Mouse (Mus musculus) heart, postnatal 10 days (tissue): ENCODE measurements at regions not wholly inside any gene's neighbourhood (a gene's known extent, or its start where the extent isn't known, plus 50 kb on each side); places are given as distances from the start of the nearest gene placed in this dataset.
A peak's percentile ranks its signal among the peaks of the same experiment; 100 is the strongest.

ENCODE experiments used
- DNase-seq, 2 experiments: peaks; one replicate each; pipeline ENCODE4 v3.0.0; 2021
- intact Hi-C: fragments of 180-260 bp; cut with DNase I; formaldehyde crosslinking; loops from one replicate; pipeline ENCODE4 v1.15.1; 2025

DNA sequence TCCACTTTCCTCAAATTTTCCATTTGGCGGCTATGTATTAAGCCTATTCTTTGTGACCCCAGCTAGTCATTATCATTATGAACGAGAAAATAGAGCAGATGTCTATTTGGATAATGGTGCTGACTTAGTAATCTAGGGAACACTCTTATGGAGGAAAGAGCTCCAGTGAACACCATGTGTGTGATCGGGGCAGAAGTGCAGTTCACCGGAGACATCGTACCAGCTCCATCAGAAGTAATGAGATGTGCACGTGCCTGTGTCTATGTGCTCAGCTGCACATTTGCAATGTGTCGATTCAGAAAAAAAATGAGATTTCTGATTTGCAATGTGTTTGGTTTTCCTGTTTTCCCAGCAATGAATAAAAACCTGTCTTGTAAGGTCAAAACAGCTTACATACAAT is 206.6 kb downstream of the Mreg start:
- intact Hi-C loops, result no loop called here
- DNase-seq, result no peak

DNA sequence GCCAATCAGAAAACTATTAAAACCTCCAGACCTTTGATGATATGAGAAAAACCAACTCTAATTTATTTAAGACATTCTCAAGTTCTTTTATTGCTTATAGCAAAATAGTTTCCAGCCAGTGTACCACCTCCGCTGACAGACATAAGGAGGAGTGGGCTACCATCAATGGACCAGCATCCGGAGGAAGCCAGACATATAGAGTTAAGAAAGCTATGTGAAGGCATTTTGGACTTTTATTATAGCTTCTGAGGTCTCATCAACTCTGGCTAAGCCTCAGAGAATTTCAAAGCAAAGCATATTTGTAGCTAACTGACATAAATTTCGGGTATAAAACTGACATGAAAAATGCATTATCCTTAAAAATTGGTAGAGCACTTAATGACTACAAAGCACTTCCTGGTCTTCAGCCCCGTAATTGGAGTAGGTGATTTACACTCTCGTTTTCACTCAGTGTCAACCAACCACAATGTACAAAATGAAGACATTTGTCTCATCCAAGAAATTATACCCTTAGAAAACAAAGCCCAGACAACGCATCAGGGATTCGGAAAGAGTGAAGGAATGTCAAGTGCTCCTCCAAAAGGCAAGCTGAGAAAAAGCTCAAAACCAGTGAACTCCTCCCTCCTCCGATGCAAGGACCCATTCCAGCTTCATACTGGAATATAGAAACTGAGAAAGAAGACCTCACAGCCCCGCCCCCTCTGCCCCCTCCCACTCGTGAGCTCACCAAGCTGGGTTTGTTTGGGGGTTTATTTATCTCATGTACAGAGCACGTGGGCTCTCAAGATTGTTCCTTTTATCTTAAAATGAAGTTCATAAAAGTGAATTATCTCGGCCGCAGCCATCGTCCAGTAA is 208.5 kb downstream of the Mreg start:
- DNase-seq, result no peak
- intact Hi-C loops, result no loop called here

DNA sequence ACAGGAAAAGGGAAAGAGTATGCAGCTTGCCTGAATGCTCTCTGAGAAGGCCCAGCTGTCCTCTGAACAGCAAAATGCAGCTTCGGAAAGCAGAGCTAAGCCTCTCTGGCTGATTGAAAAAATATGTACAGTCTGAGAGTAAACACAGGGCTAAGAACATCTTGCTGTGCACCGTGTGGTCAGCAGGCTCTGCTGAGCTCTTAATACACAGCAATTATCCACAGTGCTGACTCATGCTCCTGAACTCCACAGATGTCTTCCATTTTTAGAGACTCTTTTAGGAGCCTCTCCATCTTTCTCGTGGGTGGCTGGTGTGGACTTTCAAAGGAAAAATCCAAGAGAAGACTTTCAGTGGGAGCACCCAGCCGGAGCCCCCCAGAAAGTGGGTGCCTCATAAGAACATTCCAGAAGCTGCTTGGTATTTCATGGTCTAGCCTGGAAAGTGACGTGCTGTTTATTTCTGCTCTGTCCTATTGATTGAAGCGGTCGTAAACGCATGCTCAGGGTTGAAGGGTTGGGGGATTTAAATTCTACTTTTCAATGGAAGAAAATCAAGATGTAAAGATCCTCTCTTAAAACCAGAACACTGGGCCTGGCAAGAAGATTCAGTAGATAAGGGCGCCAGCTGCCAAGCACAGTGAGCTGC is 209.5 kb downstream of the Mreg start:
- DNase-seq, result peak; percentile 27 to 35
- intact Hi-C loops, result no loop called here

DNA sequence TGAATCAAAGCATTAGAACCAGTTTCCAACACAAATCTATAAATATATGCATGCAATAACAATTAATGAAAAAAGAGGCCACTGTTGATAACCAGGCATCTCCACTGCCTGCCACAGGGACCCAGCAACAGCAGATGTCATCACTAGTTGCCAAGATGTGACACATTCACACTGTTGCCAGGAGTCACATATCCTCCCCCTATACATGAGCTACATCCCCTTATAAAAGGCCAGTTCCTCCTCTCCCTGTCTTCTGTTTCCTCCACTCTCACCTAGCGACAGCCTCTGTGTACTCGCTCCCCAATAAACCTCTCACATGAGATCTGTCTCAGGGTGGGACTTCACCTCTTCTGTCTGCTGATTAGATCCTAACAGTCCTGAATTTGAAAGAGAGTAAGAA is 211.4 kb downstream of the Mreg start:
- no peak for DNase-seq
- intact Hi-C loops, result no loop called here

DNA sequence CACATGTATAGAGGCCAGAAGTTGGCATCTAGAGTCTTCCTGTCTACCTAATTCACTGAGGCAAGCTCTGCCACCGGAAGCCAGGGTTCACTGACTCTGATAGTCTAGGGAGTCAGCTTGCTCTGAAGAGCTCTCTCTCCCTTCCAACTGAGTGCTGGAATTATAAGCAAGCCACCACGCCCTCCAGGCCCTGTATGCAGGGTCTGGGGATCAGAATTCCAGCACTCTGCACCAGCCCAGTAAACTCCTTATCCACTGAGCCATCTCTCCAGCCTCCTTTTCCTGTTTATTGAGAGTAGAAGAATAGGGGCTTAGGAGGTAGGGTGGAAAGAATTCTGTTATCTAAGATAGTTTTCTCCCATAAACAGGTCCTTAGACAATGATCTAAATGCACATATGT is 215.3 kb downstream of the Mreg start:
- intact Hi-C loops, result no loop called here
- DNase-seq, result no peak

DNA sequence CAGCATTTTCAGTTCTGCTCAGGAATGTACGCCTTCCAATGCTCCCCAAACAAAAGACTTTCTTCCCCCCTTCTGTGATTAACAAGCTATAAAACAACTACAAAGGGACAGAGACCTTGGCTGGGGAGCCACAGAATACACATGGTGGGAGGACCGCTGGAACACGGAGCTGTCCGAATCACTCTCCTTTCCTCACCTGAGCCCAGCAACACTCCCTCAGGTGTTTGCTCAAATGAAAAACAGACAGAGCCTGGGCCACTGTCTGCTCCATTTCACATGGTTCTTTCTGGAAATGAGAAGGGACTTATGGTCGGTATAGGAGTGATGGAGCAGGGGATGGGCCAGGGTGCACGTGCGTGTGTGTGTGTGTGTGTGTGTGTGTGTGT is 215.9 kb downstream of the Mreg start:
- intact Hi-C loops, result no loop called here
- DNase-seq, result no peak

DNA sequence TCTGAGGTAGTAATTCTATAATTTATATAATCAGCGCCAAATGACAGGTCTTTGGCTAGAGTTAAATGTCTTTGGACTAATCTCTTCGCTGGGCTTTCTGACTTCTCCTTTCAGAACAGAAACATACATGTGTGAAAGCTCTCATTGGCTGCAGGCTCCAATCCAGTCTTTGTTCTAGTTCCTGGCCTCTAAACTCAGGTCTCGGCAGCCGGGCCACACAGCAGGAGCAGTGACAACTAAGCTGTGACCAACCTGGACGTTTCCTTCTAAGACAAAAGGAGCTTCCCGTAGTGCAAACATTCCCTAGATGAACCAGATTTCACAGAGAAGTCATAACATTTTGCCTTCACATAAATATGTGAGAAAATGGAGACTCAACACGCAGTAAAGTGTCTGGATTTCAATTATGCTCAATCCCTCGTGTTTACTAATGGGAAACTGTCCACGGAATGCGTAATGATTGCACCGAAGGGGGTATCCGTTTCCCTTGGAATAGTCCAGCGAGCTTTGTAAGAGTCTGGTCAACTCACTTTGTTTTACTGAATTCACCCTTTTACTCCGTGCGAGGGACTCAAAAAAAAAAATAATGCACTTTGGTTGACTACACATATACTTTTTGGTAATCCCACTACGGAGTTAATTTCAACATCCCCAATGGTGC is 216.4 kb downstream of the Mreg start:
- intact Hi-C loops, result no loop called here
- no peak for DNase-seq

DNA sequence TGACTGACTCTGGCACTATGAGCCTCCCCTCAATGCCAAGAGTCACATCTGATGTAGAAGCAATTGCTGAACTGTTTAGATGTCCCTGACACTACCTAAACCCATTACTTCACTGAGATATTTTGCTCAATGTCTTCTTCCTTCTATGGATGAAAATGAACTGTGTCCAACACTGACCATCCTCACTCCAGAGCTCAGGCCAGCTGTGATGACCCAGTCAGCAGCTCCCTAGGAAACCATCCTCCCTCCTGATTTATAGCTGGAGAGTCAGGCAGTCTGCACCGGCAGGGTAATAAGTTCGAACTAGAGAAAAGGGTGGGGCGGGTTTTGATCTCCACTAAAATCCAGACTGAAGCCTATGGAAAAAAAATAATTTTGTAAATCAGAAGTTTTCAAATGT is 221.2 kb downstream of the Mreg start:
- intact Hi-C loops, result no loop called here
- no peak for DNase-seq

DNA sequence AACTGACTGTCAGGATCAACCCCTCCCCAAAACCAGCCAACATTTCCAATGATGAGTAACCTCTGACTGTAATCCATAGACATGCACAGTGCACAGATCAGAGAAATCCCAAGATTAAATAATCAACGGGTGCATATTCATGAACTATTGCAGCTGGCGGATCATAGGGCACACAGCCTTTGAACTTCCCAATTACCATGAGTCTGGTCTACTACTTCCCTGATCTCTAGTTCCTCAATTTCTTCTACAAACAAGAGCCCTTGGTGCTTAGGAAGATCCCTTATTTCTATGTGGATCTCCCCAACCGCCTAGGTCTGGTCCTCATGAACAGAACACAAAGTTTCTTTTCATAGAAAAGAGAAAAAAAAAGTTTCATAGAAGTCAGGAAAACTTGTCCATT is 224.0 kb downstream of the Mreg start:
- intact Hi-C loops, result no loop called here
- no peak for DNase-seq

DNA sequence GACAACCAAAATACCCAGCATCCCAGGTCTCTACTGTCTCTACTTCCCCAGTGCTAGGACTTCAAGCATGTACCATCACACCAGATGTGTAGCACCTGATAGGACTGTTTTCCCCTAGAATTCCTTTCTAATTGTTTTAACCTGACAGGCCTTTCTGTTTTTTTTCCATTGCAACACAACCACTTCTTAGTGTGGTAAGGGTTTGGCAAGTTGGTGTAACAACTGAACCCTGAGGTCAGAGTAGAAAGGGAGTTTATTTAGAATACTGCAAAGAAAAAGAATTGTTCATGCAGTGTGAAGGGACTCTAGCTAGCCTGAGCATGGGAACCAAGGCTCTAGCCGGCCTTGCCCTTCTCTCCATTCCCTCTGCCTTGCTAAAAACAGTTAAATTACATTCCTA is 226.1 kb downstream of the Mreg start:
- intact Hi-C loops, result no loop called here
- no peak for DNase-seq

DNA sequence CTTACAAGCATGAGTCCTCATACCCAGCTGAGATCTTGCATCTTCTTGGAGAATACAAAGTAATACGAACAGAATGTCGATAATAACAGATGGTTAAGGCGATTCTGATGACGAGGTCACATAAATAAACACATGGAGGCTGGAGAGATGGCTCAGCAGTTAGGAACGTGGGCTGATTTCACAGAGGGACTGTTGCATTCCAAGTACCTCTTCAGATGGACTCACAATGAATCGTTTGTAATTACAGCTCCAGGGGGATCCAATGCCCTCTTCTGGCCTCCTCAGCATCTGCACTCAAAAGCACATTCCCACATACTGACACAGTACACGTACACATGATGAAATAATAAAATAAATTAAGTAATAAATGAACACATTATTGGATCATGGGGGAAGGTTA is 228.3 kb downstream of the Mreg start:
- DNase-seq, result no peak
- intact Hi-C loops, result no loop called here

DNA sequence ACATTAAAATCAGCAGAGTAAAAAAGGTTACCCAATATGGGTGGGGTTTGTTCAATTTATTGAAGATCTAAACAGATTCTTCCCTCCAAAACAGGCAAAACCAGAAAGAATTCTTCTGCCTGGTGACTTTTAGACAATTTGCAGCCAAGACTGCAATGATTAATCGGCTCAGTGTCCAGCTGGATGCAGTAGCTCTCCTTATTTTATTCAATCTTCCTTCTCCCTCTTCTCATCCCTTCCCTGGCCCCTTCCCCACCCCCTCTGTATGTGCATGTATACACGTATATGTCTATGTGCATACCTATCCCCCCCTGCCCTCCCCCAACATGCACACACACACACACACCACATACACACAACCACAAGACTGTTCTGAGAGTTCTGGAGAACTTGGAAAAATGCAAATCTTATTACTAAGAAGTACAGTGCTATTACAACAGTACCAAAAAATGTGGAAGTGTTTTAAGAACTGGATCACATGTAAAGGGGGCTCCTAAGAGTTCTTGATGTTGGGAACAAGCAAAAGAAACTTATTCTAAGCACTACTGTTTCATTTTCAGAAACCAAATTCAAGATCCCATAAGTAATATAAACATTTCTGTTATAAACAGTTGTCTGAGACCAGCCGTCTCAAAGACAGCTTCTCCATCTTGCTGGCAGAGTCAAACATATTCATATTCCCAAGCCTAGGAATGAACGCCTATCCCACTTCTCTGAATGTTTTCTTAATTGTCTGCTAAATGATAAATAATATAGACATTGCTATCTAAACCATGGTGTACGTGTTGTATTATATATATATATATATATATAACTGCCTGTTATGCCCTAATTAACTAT is 229.5 kb downstream of the Mreg start:
- no peak for DNase-seq
- intact Hi-C loops, result no loop called here

DNA sequence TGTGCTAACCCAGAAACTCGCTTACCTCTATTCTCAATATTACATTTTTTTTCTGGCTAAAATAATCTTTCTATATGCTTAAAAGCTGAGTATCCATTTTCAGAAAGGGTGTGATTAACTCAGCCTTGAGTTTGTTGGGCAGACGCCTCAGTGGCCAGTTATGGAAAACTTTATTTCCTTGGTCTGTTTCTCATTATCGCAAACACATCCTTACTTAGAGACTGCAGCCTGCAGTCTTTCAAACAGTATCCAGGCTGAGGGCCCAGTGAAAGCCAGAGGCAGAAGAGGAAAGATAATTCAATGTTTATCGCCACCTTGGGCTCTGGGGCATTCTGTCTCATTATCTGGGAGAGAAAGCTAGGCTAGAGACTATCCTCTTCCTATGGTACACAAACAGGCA is 231.5 kb downstream of the Mreg start:
- intact Hi-C loops, result no loop called here

DNA sequence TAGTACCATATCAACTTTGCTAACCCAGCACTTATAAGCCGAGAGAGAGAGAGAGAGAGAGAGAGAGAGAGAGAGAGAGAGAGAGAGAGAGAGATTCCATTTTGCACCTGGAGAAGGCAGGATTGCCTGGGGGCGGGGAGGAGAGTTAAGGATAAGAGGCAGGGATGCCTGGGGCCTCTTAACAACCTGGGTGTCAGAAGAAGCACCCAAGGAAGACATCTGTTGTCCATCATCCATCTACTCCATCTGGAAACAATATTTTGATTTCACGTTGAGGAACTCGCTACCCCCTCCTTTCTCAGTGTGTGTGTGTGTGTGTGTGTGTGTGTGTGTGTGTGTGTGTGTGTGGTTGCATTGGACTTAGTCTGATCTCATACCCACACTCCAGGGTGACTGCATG is 232.8 kb downstream of the Mreg start:
- intact Hi-C loops, result no loop called here
- DNase-seq, result no peak

More for the DNA sequence above, 231.5 kb downstream of the Mreg start:
- DNase-seq, result no peak

DNA sequence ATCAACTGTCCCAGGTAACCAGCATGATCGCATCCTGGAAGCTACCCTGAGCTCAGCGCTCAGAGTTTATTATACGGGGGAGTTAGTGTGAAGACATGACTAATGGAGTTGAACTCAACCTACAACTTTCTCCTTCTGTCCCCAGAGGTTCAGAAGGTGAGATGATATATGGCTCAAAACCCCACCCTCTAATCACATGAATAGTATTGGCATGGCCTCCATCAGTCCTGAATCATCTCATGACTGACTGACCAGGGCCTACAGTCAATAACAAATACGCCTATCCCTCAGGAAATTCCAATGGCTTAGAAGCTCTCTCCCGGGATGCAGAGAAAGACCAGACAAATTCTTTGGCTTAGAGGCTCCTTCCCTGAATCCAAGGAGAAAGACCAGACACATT is 234.7 kb downstream of the Mreg start:
- DNase-seq, result no peak
- intact Hi-C loops, result no loop called here

DNA sequence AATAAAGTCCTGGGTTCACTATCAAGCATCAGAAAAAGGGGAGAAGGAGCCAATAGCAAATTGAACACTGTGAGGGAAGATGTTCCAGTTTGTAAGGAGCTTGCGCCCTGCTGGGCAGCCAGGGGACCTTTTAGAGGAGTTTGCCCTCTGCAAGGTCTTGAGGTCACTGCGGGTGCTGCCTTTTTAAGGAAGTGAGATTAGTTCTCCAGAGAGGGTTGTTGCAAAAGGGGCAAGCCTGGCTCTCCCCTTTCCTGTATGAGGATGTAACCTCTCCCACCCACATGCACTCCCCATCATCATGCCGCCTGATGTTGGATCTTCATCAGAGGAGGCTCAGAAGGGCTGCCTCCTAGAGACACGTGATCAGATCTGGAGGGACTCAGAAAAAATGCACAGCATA is 237.4 kb downstream of the Mreg start:
- DNase-seq, result no peak
- intact Hi-C loops, result no loop called here

DNA sequence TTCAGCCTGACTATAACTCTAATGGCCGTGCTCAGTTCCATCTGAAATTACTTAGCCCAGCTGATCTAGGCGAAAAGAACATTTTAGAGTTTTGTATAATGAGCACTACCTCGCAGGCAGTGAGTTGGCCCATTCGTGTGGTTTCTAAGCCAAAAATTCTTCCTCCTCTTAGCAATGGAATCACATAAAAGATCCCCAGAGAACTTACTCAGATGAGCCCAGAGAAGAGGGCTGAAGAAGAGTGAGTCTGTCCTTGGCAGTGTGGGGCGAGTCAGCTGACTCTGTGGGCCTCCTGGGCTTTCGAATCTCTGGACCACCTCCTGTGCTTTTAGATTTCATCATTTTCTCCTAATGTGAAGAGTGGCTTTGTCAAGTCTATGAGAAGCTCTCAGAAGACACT is 240.2 kb downstream of the Mreg start:
- intact Hi-C loops, result no loop called here

DNA sequence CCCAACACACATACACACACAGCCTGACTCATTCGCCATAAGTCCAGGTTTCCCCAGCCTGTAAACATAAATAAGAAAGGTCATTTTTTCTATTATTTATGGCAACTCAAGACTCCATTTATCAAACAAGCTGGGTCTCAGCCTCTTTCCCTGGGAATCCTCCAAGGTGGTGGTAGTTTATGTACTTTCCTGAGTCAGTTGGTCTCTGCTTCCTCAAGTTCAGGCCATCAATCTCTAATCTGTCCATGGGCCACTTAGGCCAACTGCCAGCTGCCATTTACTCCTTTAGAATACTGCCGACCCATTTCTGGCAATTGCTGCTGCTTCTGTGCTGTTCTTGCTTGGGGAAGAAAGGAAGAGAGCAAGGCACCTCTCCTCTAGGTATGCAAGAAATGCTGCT is 241.3 kb downstream of the Mreg start:
- DNase-seq, result no peak
- intact Hi-C loops, result no loop called here

More for the DNA sequence above, 240.2 kb downstream of the Mreg start:
- DNase-seq, result peak; percentile 57 to 60

DNA sequence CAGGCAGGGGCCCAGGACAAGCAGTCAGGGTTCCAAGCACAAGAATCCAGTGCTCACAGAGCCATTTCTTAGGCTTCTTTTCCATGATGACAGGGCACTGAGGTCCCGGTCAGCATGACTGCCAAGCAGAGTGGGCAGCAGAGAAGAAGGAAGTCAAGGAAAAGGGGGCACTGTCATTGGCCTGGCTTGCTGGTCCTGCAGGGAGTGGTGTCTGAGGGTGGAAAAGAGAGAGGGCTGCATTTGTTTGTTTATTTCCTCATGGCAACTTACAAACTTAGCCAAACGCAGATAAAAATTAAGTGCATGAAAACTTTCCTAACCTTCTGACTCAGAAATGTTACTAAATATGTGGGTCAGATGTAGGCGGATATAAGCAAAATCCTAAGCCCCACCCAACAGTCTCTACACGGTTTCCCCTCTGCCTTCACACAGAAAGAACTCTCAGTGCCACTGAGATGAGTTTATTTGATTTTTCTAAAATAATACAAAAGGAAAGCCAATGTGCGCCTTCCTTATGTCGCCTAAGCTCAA is 244.5 kb downstream of the Mreg start:
- intact Hi-C loops, result no loop called here
- DNase-seq, result no peak

DNA sequence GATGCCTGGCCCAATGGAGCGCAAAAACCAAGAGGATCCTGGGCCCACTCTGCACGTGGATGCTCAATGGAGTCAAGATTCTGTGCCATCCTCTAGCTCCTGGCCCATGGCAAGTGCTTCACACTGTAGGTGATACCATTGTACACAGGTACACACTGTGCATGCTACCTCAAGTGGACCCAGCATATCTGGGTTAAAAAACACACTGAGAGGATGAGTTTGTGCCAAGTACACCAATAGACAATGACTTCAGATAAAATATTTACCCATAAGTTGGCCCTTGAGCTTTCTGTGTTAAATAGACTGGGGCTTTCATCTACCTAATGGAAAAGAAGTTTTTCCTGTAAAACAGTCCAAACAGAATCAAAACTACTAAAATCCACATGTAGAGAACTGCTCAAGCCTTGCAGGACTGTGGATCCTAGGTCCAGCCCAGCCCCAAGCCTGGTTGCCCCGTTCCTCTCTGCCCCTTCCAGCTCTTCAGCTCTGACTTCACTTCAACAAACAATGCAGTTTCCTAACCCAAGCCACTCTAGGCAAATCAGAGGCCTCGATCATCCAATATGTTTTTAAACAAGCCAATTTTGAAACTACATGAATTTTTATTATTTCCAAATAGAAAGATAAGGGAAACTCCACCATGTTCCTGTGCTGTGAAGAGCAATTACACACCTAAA is 247.5 kb downstream of the Mreg start:
- intact Hi-C loops, result no loop called here
- DNase-seq, result no peak
